Mouse (Mus musculus) c-Kit-positive CD71-positive TER-119-positive erythroid progenitor cells, embryonic 14.5 days (primary cell): ENCODE results near the gene Nanos1.

Experiments used
- DNase-seq: peaks from one replicate; pipeline ENCODE4 v3.0.0-alpha.2; 2013; ENCODE audit warnings: low spot score

Gene Nanos1

DNA sequence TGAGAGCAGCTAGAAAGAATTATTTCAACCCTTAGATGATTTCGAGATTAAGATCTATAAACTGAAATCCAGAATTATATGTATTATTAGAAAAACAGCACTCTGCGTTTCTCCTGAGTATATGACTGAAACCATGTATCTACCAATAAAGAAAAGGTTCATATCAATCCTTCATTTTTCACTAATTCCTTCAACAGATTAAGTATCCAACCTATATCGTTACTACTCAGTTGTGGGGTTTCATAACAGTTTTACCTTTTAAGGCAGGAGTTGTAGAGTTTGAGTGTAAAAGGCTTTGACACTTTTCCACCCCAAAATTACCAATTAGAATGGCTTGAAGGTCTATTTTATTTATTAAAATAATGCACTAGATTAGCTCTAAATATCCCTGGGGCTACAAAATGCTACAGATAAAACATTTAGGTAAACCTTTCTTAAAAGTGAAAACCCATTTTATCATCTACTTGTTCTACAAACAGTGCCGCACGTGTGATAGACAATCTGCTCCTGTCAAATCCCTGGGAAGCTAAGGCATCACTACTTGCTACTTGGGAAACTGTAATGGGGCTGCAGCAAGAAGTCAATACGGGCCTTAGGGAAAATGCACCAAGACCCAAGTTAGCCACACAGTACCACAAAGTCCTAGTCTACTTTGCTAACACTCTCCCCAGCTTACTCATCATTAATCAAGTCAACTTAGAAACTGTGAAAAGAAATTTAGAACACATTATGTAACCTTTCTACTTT lies 32.6 kb downstream of the Nanos1 start:
- no peak for DNase-seq

DNA sequence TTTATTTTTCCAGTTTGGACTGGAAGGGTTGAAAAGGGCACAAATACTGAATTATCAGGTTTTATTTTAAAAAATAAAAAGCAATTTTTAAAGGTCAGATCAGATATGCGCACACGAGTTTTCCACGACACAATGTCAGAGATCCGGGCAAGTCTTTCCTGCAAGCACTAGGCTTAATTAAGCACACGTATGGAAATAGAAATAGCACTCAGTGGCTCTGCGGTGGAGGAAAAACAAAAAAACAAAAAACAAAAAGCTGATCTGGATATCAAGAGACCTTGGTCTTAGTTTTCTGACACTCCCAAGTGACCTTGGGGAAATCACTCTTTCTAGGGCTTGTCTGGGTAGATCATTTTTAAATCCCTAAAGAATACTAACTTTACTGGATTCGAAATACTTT lies 33.7 kb downstream of the Nanos1 start:
- no peak for DNase-seq

DNA sequence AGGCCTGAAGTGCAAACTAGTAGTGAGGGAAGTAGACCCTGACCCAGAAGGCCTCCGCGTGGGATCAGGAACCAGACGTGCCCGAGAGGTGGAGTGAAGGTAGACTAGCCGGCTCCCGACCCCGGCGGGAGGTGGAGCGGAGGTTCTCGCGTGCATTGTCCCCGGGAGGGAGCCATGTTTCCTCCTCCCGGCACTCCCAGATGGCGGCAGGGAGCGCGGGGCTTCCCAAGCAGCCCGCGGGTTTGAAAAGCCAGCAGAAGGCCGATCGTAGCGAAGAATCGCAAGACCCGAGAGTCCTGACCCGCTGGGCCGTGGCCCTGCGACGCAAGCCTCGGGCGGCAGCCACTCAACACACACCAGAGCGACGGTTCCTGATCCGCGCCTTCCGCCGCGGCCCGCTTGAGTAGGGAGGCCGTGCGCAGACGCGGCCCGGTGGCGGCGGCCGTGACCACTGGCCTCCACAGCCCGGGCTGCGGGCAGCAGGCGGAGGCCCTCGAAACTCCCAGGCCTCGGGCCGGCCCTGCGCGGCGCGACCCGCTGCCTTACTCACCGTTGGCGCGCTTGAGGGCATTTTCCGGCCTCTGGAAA lies 34.2 kb downstream of the Nanos1 start:
- no peak for DNase-seq

DNA sequence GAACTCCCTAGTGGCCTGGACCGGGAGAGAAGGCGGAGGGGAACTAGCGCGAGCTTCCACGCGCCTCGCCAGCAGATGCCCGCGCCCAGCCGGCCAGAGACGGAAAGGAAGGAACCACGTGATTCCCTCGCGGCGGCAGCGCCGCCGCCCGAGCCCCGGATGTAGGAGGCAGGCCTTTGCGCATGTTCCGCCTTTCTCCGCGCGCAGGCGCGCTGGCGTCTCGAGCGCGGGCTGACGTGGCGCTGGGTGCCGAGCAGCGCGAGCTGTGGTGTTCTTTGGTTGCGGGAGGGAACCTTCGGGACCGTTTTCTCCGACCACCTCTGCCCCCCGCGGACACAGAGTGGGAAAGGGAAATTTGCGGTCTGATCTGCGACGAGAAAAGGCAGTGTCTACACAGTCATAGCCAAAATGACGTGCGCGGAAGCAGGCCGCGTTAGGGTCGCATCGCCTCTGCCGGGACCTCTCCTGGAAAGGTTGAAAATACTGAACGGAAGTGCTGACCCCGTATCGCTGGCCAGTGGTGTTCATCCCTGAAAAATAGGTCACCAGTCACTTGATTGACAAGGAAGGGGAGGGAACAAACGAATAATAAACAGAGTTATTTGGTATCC lies 34.9 kb downstream of the Nanos1 start, which contains the start of gene Eif3a:
TSS of gene Eif3a (minus strand) at position 108 of the 611 bp plus-strand sequence.
- DNase-seq, result peak; percentile 87

DNA sequence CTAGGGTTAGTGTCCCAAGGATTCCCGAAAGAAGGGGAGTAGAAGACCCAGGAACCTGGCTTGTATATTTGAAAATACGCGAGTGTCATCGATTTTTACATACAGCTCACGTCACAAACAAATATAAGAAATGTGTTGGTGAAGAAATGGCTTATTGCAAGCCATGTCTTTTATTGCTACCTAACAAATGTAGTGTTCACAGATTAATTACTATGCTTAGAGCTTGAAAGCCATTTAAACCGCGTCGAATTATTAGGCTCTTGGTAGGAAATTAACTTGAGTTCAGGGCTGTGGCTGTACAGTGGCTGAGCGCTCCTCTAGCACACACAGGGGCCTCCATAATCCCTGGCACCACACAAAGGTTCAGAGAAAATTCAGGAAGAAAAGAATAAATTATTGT lies 35.4 kb downstream of the Nanos1 start:
- no peak for DNase-seq

DNA sequence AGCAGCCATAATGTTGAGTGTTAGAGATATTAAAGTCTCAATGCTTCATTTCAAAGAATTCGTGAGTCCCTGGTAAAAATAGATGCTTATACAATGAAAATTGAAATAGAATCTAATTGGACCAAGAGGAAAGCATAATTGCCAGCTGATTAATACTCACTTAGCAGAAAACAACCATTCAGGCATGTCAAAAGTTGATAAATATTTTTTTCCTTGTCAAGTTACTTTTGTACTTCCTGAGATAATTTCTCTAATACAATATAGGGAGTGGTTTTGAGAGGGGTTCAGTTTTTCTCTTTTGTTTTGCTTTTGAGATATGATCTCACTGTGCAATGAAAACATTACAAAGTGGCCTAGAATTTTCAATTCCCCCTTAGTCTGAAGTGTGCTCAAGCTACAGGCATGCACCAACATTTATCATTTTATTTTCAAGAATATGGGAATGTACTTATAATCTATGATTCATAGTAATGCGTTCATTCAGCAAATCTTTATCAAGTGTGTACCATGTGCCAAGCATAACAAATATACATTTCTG lies 37.5 kb downstream of the Nanos1 start:
- DNase-seq, result no peak

DNA sequence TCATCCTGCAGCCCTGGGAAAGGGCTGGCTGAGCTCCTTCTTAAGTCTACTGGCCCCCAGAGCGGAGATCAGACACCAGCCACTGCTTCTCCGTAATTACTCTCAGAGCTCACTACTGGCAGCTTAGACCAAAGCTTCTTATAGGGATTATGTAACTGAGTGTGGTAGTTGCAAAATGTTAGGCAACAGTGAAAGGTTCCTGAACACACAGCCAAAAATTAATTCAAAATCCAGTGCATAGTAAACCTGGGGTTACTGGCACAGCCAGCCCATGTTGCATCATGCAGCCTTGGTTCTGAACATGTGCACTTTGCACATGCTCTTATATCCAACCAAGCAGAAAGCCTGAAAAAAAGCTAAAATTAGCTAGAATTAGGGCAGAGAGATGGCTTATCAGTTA lies 39.5 kb downstream of the Nanos1 start:
- no peak for DNase-seq

DNA sequence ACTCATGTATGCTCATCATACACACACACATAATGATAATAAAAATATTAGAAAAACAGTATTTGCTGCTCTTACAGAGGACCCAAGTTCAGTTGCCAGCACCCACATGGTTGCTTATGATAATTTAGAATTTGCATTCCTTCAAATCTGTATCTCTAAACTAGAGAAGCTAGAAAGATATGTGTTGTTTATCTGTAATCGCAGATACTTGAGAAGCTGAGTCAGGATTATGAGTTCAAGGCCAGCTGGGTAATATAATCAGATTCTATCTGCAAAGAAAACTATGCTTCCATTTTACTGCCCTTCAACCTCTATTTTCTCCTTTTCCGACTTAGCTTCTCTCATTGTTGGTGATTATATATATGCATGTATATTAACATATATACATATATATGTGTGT lies 41.6 kb downstream of the Nanos1 start:
- DNase-seq, result no peak

DNA sequence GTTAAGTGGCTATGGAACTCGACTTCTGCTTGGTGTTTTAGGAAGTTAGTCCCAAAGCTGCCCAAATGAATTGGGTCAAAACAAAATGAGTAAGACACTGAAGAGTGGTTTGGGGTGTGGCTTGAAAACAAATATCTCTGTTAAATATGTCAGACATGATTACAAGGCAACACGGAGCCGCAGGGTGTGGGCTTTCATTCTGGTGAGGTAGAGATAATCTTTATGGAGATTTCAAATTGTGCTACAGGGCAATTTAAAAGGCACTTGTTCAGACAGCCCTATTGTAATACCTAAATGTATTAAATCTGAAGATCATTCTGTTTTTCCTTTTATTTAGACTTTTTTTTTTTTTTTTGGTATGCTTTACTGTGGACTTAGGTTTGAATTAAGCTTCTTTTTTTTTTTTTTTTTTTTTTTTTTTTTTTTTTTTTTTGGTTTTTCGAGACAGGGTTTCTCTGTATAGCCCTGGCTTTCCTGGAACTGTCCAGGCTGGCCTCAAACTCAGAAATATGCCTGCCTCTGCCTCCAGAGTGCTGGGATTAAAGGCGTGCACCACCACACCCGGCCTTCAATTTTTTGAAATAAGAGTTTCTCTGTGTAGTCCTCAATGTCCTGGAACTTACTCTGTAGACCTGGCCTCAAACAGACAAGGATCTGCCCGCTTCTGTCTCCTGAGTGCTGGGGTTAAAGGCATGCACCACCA lies 44.2 kb downstream of the Nanos1 start:
- DNase-seq, result peak; percentile 81

DNA sequence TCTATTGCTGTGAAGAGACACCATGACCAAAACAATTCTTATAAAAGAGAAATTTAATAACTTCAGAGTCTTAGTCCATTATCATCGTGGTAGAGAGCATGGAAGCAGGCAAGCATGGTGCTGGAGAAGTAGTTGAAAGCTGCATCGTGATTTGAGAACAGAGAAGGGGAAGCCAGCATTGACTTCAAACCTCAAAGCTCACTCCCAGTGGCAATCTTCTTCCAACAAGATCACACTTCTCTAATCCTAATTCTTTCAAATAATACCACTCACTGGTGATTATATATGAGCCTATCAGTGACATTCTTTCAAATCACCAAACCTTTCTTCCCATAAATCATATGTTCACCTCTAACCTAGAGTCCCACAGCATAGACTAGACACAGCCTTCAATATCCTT lies 49.1 kb downstream of the Nanos1 start:
- no peak for DNase-seq
